In genomic region chr9:104029861-104030260, GRCm38 (mm10) we compare ENCODE assay signal across 38 mouse cellular contexts. TPM values are rescaled to one million over a fixed set of nuclear protein-coding genes. Genes with fewer than 3 reads are reported as not detected.
"Had no signal": no experiment of that assay in that cellular context is flagged by ENCODE, and none has a peak within 500 bp of the region (broad histone marks: within the 10 kb centered on the region; RNA-seq: fewer than 3 reads in every experiment).

No protein-coding gene starts in this region.

- H3K4me3 ChIP-seq: embryonic facial prominence, embryonic 10.5 days; embryonic facial prominence, embryonic 12.5 days; embryonic facial prominence, embryonic 13.5 days; embryonic facial prominence, embryonic 15.5 days; erythroblast, embryonic 14.5 days; forebrain, embryonic 10.5 days; forebrain, embryonic 12.5 days; forebrain, embryonic 13.5 days; forebrain, embryonic 15.5 days; gastrocnemius, adult 2 months; heart, adult 2 months had no signal

- H3K27ac ChIP-seq: embryonic facial prominence, embryonic 10.5 days; embryonic facial prominence, embryonic 12.5 days; embryonic facial prominence, embryonic 13.5 days; embryonic facial prominence, embryonic 15.5 days; forebrain, embryonic 10.5 days; forebrain, embryonic 12.5 days; forebrain, embryonic 13.5 days; forebrain, embryonic 15.5 days; gastrocnemius, adult 2 months; heart, adult 2 months had no signal

- ATAC-seq: forebrain, embryonic 13.5 days; forebrain, embryonic 14.5 days; forebrain, embryonic 15.5 days; forebrain, embryonic 16.5 days; forebrain, postnatal 0 days had no signal

- DNase-seq: cerebellum, adult 8-10 months; cerebellum, adult 9-10 months; cerebellum, adult 9-11 months; cerebellum, postnatal 10 days; cerebellum, postnatal 14 days; cerebellum, postnatal 25 days; cerebellum, postnatal 36 days; embryo, embryonic 11 days; forebrain, postnatal 0 days; gastrocnemius, adult 2 months; gastrocnemius, postnatal 10 days; gastrocnemius, postnatal 14 days; gastrocnemius, postnatal 25 days; gastrocnemius, postnatal 36 days; heart, adult 2 months had no signal

- H3K9me3 ChIP-seq: embryonic facial prominence, embryonic 12.5 days; embryonic facial prominence, embryonic 13.5 days; forebrain, embryonic 12.5 days; forebrain, embryonic 13.5 days; forebrain, embryonic 15.5 days had no signal

- H3K27me3 ChIP-seq: embryonic facial prominence, embryonic 12.5 days; embryonic facial prominence, embryonic 13.5 days; embryonic facial prominence, embryonic 15.5 days; forebrain, embryonic 12.5 days; forebrain, embryonic 13.5 days; forebrain, embryonic 15.5 days had no signal

- H3K4me1 ChIP-seq: embryonic facial prominence, embryonic 10.5 days; embryonic facial prominence, embryonic 12.5 days; embryonic facial prominence, embryonic 13.5 days; embryonic facial prominence, embryonic 15.5 days; forebrain, embryonic 10.5 days; forebrain, embryonic 12.5 days; forebrain, embryonic 13.5 days; forebrain, embryonic 15.5 days had no signal

RNA-seq across cellular contexts. Expression of gene Gm28305, which starts 10.6 kb away (rescaled TPM):
- total RNA-seq: common myeloid progenitor, adult 5-6 weeks; forebrain, postnatal 0 days; gastrocnemius, adult 18-20 months; gastrocnemius, adult 2 months; gastrocnemius, adult 8-10 months; gastrocnemius, postnatal 10 days; gastrocnemius, postnatal 14 days; gastrocnemius, postnatal 25 days; gastrocnemius, postnatal 36 days; gastrocnemius, postnatal 4 days; granulocyte monocyte progenitor cell, adult 5-6 weeks; heart, adult 2 months had no signal
- polyA plus RNA-seq: cerebellum, adult 2 months; cortical plate, adult 2 months; embryonic facial prominence, embryonic 10.5 days; embryonic facial prominence, embryonic 11.5 days; embryonic facial prominence, embryonic 12.5 days; embryonic facial prominence, embryonic 13.5 days; embryonic facial prominence, embryonic 14.5 days; embryonic facial prominence, embryonic 15.5 days; erythroblast, embryonic 14.5 days; forebrain, embryonic 10.5 days; forebrain, embryonic 11.5 days; forebrain, embryonic 12.5 days; forebrain, embryonic 13.5 days; forebrain, embryonic 14.5 days; forebrain, embryonic 15.5 days; forebrain, embryonic 16.5 days; forebrain, postnatal 0 days; frontal cortex, adult 2 months; gonadal fat pad, adult 2 months; heart, adult 2 months had no signal

RNA-seq across cellular contexts. Expression of gene Nphp3, which starts 27.5 kb away (rescaled TPM):
- polyA plus RNA-seq: erythroblast, embryonic 14.5 days had no signal

RNA-seq across cellular contexts. Expression of gene Acad11, which starts 33.3 kb away (rescaled TPM):
- polyA plus RNA-seq: erythroblast, embryonic 14.5 days had no signal
